Mouse (Mus musculus) embryo, embryonic 10 days (tissue): ENCODE data around the gene Pih1d1.

Source experiments
- DNase-seq: peaks from one replicate; pipeline ENCODE4 v3.0.0-alpha.2; 2015; ENCODE audit warnings: low spot score

Pih1d1 gene

GRCm38 (mm10) chr7:45193406-45193805 lies 39.3 kb downstream of the Pih1d1 start:
- DNase-seq: no peak

GRCm38 (mm10) chr7:45193871-45194785 lies 40.0 kb downstream of the Pih1d1 start:
- no peak for DNase-seq

- DNase-seq: no peak
Observed at GRCm38 (mm10) chr7:45195341-45196175, 41.5 kb downstream of the Pih1d1 start.

- no peak for DNase-seq
Observed at GRCm38 (mm10) chr7:45196176-45196535, 42.1 kb downstream of the Pih1d1 start.

GRCm38 (mm10) chr7:45196994-45197393 lies 42.9 kb downstream of the Pih1d1 start:
- no peak for DNase-seq

- DNase-seq: peak; percentile 89
Observed at GRCm38 (mm10) chr7:45198435-45198834, 44.3 kb downstream of the Pih1d1 start.

- no peak for DNase-seq
Observed at GRCm38 (mm10) chr7:45198961-45199360, 44.9 kb downstream of the Pih1d1 start.

- no peak for DNase-seq
Observed at GRCm38 (mm10) chr7:45202654-45203053, 48.6 kb downstream of the Pih1d1 start.

GRCm38 (mm10) chr7:45204380-45205143 lies 50.5 kb downstream of the Pih1d1 start, which contains the start of gene Ccdc155:
Ccdc155 (minus strand) TSS chr7:45204892.
- DNase-seq: peak; percentile 100

- DNase-seq: no peak
Observed at GRCm38 (mm10) chr7:45208260-45208659, 54.2 kb downstream of the Pih1d1 start.
